Mouse (Mus musculus) thymus, postnatal 0 days (tissue): ENCODE measurements around the gene Klhl9. TPM values are rescaled to one million over a fixed set of nuclear protein-coding genes. Genes with fewer than 3 reads are reported as not detected.
"Not testable (repeated sequence)": the region's sequence is repeated elsewhere in the genome, so short reads cannot be mapped to it uniquely, and the experiment has no call there.

Experiments used
- DNase-seq: peaks from one replicate; pipeline ENCODE4 v3.0.0-alpha.2; 2015; ENCODE audit warnings: low spot score
- polyA plus RNA-seq: library from polyadenylated mRNA; unstranded; fragments of >200 nt; fragmentation: Nextera tagmentation; extraction: Ambion mirVana; gene quantifications from 2 replicates; pipeline ENCODE4 v1.2.1, GENCODE M21; 2015

The Klhl9 gene
- 55.8 and 59.5 TPM in 2 replicates for polyA plus RNA-seq

GRCm38 (mm10) chr4:88721791-88722721 lies at the start of gene Klhl9, which contains the start of gene Gm26566:
Gene Klhl9 (minus strand): TSS chr4:88722465.
Gene Gm26566 (plus strand): TSS chr4:88721805.
- peak; percentile 89 for DNase-seq

- peak; percentile 52 for DNase-seq
These were observed 41.2 kb upstream of the Klhl9 start for GRCm38 (mm10) chr4:88763384-88764018.

GRCm38 (mm10) chr4:88762341-88762740 lies 40.1 kb upstream of the Klhl9 start:
- DNase-seq = not testable (repeated sequence)

- DNase-seq = not testable (repeated sequence)
These were observed 39.5 kb upstream of the Klhl9 start for GRCm38 (mm10) chr4:88761776-88762175.

GRCm38 (mm10) chr4:88760431-88760830 lies 38.2 kb upstream of the Klhl9 start:
- DNase-seq = peak; percentile 30

- DNase-seq = not testable (repeated sequence)
These were observed 37.5 kb upstream of the Klhl9 start, which contains the start of gene Gm13283 for GRCm38 (mm10) chr4:88759610-88760268. Gene Gm13283 (plus strand): TSS chr4:88760119.

- DNase-seq = not testable (repeated sequence)
These were observed 36.5 kb upstream of the Klhl9 start for GRCm38 (mm10) chr4:88758751-88759150.

- peak; percentile 83 for DNase-seq
These were observed 35.4 kb upstream of the Klhl9 start for GRCm38 (mm10) chr4:88757628-88758031.

GRCm38 (mm10) chr4:88756581-88757513 lies 34.6 kb upstream of the Klhl9 start:
- DNase-seq = peak; percentile 35

- DNase-seq = not testable (repeated sequence)
These were observed 32.6 kb upstream of the Klhl9 start, which contains the start of gene Gm13271 for GRCm38 (mm10) chr4:88754818-88755340. Gene Gm13271 (plus strand): TSS chr4:88754868.

GRCm38 (mm10) chr4:88749926-88750325 lies 27.7 kb upstream of the Klhl9 start:
- DNase-seq = no peak

GRCm38 (mm10) chr4:88744207-88744606 lies 21.9 kb upstream of the Klhl9 start:
- no peak for DNase-seq

- DNase-seq = peak; percentile 33
These were observed 20.6 kb upstream of the Klhl9 start for GRCm38 (mm10) chr4:88742771-88743371.

- no peak for DNase-seq
These were observed 19.2 kb upstream of the Klhl9 start for GRCm38 (mm10) chr4:88741426-88741825.

- DNase-seq = no peak
These were observed 16.8 kb upstream of the Klhl9 start for GRCm38 (mm10) chr4:88739036-88739435.

GRCm38 (mm10) chr4:88738480-88738879 lies 16.2 kb upstream of the Klhl9 start:
- DNase-seq = peak; percentile 75

- DNase-seq = peak; percentile 58
These were observed 5.1 kb upstream of the Klhl9 start for GRCm38 (mm10) chr4:88727324-88727723.

- no peak for DNase-seq
These were observed 4.5 kb upstream of the Klhl9 start for GRCm38 (mm10) chr4:88726727-88727126.

- DNase-seq = no peak
These were observed 1.3 kb upstream of the Klhl9 start for GRCm38 (mm10) chr4:88723497-88724090.
